Mouse (Mus musculus) cerebellum, postnatal 4 days (tissue): ENCODE results near the gene Sap30bp.

Experiments
- DNase-seq, 2 experiments: peaks; one replicate each; pipeline ENCODE4 v3.0.0; 2022; ENCODE audit warnings: low spot score in 2 of 2, mixed read lengths in 1 of 2

Gene Sap30bp

GRCm38 (mm10) chr11:116000607-116001006 is 67.5 kb downstream of the Sap30bp start:
- DNase-seq: no peak

- no peak for DNase-seq
These were observed 68.6 kb downstream of the Sap30bp start for GRCm38 (mm10) chr11:116001725-116002124.

GRCm38 (mm10) chr11:116002894-116003293 is 69.8 kb downstream of the Sap30bp start:
- no peak for DNase-seq

GRCm38 (mm10) chr11:116004186-116004823 is 71.2 kb downstream of the Sap30bp start:
- no peak for DNase-seq

- DNase-seq: peak; percentile 49 to 66
These were observed 72.0 kb downstream of the Sap30bp start for GRCm38 (mm10) chr11:116004840-116005700.

- DNase-seq: no peak
These were observed 72.8 kb downstream of the Sap30bp start for GRCm38 (mm10) chr11:116005701-116006419.

GRCm38 (mm10) chr11:116007095-116007850 is 74.2 kb downstream of the Sap30bp start:
- DNase-seq: no peak

GRCm38 (mm10) chr11:116008411-116008810 is 75.3 kb downstream of the Sap30bp start:
- DNase-seq: no peak

GRCm38 (mm10) chr11:116008832-116009375 is 75.8 kb downstream of the Sap30bp start:
- no peak for DNase-seq

- peak in 1 of 2 experiments; percentile 64 for DNase-seq
These were observed 76.6 kb downstream of the Sap30bp start for GRCm38 (mm10) chr11:116009661-116010060.

GRCm38 (mm10) chr11:116010146-116010545 is 77.1 kb downstream of the Sap30bp start:
- no peak for DNase-seq

GRCm38 (mm10) chr11:116010948-116011347 is 77.9 kb downstream of the Sap30bp start:
- DNase-seq: no peak

GRCm38 (mm10) chr11:116011529-116012261 is 78.6 kb downstream of the Sap30bp start:
- DNase-seq: no peak

- peak; percentile 57 to 74 for DNase-seq
These were observed 79.3 kb downstream of the Sap30bp start, which contains the start of gene Galk1 for GRCm38 (mm10) chr11:116012262-116012947. TSS of gene Galk1 (minus strand) at chr11:116012719.

GRCm38 (mm10) chr11:116014821-116015220 is 81.7 kb downstream of the Sap30bp start:
- DNase-seq: no peak
